23 mouse cellular contexts compared by ENCODE assay signal in the genomic region with DNA sequence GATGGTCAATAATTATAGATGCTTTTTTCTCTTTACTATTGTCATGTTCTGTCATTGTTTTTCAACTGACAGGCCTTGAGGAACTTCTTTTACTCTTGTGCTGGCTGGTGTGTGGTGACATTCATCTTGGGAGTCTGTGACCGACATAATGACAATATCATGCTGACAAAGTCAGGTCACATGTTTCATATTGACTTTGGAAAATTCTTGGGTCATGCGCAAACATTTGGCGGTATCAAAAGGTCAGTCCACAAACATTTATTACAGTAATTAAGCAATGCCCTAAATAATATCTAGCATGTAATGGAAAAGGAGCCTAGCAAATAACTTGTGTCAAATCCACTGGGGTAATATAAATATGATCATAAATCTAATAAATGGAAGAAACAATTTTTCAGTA.
"Had no signal": no experiment of that assay in that cellular context is flagged by ENCODE, and none has a peak within 500 bp of the region (broad histone marks: within the 10 kb centered on the region; RNA-seq: fewer than 3 reads in every experiment).

No protein-coding gene starts in this region.

- H3K9ac ChIP-seq: forebrain, embryonic 15.5 days; forebrain, postnatal 0 days; heart, embryonic 13.5 days; heart, embryonic 15.5 days; hindbrain, embryonic 13.5 days; hindbrain, embryonic 15.5 days; limb, embryonic 13.5 days; limb, embryonic 15.5 days; liver, embryonic 13.5 days; liver, embryonic 15.5 days had no signal

- H3K27me3 ChIP-seq: forebrain, embryonic 15.5 days; heart, embryonic 13.5 days; heart, embryonic 15.5 days; hindbrain, embryonic 13.5 days; hindbrain, embryonic 15.5 days; limb, embryonic 13.5 days; limb, embryonic 15.5 days; liver, embryonic 13.5 days; liver, embryonic 15.5 days had no signal

- H3K4me2 ChIP-seq: forebrain, embryonic 15.5 days; heart, embryonic 13.5 days; heart, embryonic 15.5 days; hindbrain, embryonic 13.5 days; hindbrain, embryonic 15.5 days; limb, embryonic 13.5 days; limb, embryonic 15.5 days; liver, embryonic 11.5 days; liver, embryonic 13.5 days; liver, embryonic 15.5 days had no signal

- H3K9me3 ChIP-seq: forebrain, embryonic 15.5 days; heart, embryonic 10.5 days; heart, embryonic 13.5 days; heart, embryonic 15.5 days; hindbrain, embryonic 13.5 days; hindbrain, embryonic 15.5 days; limb, embryonic 13.5 days; limb, embryonic 15.5 days; liver, embryonic 13.5 days; liver, embryonic 15.5 days had no signal

- DNase-seq: forebrain, postnatal 0 days; gastrocnemius, postnatal 14 days; gastrocnemius, postnatal 36 days; heart, adult 18-20 months; heart, postnatal 14 days; heart, postnatal 36 days; left cerebral cortex, postnatal 4 days; liver, embryonic 13.5 days; lung, adult 18-20 months had no signal

- H3K36me3 ChIP-seq: forebrain, embryonic 15.5 days; heart, embryonic 10.5 days; heart, embryonic 13.5 days; heart, embryonic 15.5 days; hindbrain, embryonic 13.5 days; hindbrain, embryonic 15.5 days; limb, embryonic 13.5 days; limb, embryonic 15.5 days; liver, embryonic 13.5 days; liver, embryonic 15.5 days had no signal

- H3K4me1 ChIP-seq: forebrain, embryonic 15.5 days; heart, embryonic 10.5 days; heart, embryonic 13.5 days; heart, embryonic 15.5 days; hindbrain, embryonic 13.5 days; limb, embryonic 15.5 days; liver, embryonic 13.5 days; liver, embryonic 15.5 days had no signal

- ATAC-seq: forebrain, embryonic 15.5 days; forebrain, postnatal 0 days; hindbrain, postnatal 0 days; intestine, embryonic 16.5 days had no signal

- H3K4me3 ChIP-seq: forebrain, embryonic 15.5 days; heart, embryonic 10.5 days; heart, embryonic 13.5 days; heart, embryonic 15.5 days; hindbrain, embryonic 13.5 days; hindbrain, embryonic 15.5 days; layer of hippocampus, adult 2 months; left cerebral cortex, adult 2 months; limb, embryonic 13.5 days; limb, embryonic 15.5 days; liver, embryonic 13.5 days; liver, embryonic 15.5 days had no signal

- H3K27ac ChIP-seq: forebrain, embryonic 15.5 days; heart, embryonic 10.5 days; heart, embryonic 13.5 days; heart, embryonic 15.5 days; hindbrain, embryonic 13.5 days; hindbrain, embryonic 15.5 days; hindbrain, postnatal 0 days; layer of hippocampus, adult 2 months; left cerebral cortex, adult 2 months; limb, embryonic 13.5 days; limb, embryonic 15.5 days; liver, embryonic 13.5 days; liver, embryonic 15.5 days had no signal
